Mouse (Mus musculus) bone marrow macrophage, adult 2 months (primary cell): ENCODE measurements around the gene Suz12.

Source experiments
- CTCF ChIP-seq: IDR thresholded peaks from 2 replicates; pipeline ENCODE4 v1.5.1; 2012; ENCODE audit warnings: low read depth, mild to moderate bottlenecking, low read length, moderate library complexity
- POLR2A ChIP-seq: IDR thresholded peaks from 2 replicates; pipeline ENCODE4 v1.6.1; 2012; ENCODE audit warnings: mild to moderate bottlenecking, low read depth, low read length, borderline replicate concordance

DNA sequence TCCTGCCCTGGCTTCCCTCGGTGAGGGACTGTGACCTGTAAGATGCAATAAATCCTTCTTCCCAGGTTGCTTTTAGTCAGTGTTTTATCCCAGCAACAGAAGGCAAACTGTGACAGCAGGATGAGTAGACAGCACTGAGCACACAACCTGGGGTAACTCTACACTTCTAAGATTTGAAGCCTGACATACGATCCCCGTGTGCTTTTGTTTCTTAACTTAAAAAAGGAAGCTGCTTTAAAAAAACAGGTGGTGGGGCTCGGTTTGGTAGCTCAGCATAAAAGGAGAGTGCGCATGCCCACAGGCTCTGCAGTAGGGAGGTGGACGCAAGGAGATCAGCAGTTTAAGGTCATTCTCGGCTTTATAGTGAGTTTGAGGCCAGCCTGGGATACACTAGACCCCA, 59.5 kb downstream of the Suz12 start:
- TF ChIP-seq POLR2A, result no peak
- TF ChIP-seq CTCF, result no peak
